Mouse (Mus musculus): ENCODE results near the gene Aff1. TPM values are rescaled to one million over a fixed set of nuclear protein-coding genes. Genes with fewer than 3 reads are reported as not detected.

Gene Aff1
- polyA plus RNA-seq, 1 experiment from 2014 or later: 76.9 TPM

- no peaks in the 10 kb centered on the region for H3K27me3 ChIP-seq
- in situ Hi-C loops (cut with MboI; ENCODE audit: low pct_unique_long_range_greater_than_20kb): no loop called here
- no peak for DNase-seq (ENCODE audit: low read depth, low spot score)
- TF ChIP-seq CTCF (IDR thresholded peaks at IDR 0.05): no peak
- CTCF ChIA-PET: interaction anchor here (1.8 kb wide), 1 partner anchor 17 kb away, joined by 7 read pairs; no protein-coding TSS in a partner anchor
- no peak for ATAC-seq
- POLR2A ChIA-PET: no interaction called here
These were observed 123.1 kb downstream of the Aff1 start for GRCm38 (mm10) chr5:103815249-103815617.

- ATAC-seq (peak; percentile 74), DNase-seq (ENCODE audit: low read depth, low spot score) (peak; percentile 56)
- POLR2A ChIA-PET: interaction anchor here (0.5 to 1.1 kb wide), 2 partner anchors 38 to 81 kb away, joined by 3 to 6 read pairs; no protein-coding TSS in a partner anchor
- CTCF ChIA-PET: interaction anchor here (0.8 to 3.9 kb wide), 22 partner anchors 10 to 139 kb away, joined by 3 to 20 read pairs (median 4); partner anchors contain the start of gene Aff1
- in situ Hi-C loops (cut with MboI; ENCODE audit: low pct_unique_long_range_greater_than_20kb): no loop called here
- no peak for TF ChIP-seq CTCF (IDR thresholded peaks at IDR 0.05)
- H3K27me3 ChIP-seq: no peaks in the 10 kb centered on the region
These were observed 124.5 kb downstream of the Aff1 start for GRCm38 (mm10) chr5:103816718-103817117.

- in situ Hi-C loops (cut with MboI; ENCODE audit: low pct_unique_long_range_greater_than_20kb): no loop called here
- ChIA-PET CTCF (interaction anchor here (0.6 to 3.9 kb wide), 31 partner anchors 9 to 146 kb away, joined by 3 to 20 read pairs (median 4); partner anchors contain the start of gene Aff1), POLR2A (interaction anchor here (1.1 kb wide), 2 partner anchors 39 to 113 kb away, joined by 3 to 4 read pairs; no protein-coding TSS in a partner anchor)
- ATAC-seq (peak; percentile 20), DNase-seq (ENCODE audit: low read depth, low spot score) (no peak)
- no peaks in the 10 kb centered on the region for H3K27me3 ChIP-seq
- TF ChIP-seq CTCF (IDR thresholded peaks at IDR 0.05): peak; percentile 96
These were observed 125.6 kb downstream of the Aff1 start for GRCm38 (mm10) chr5:103817754-103818153.

GRCm38 (mm10) chr5:103818602-103819001 is 126.4 kb downstream of the Aff1 start:
- in situ Hi-C loops (cut with MboI; ENCODE audit: low pct_unique_long_range_greater_than_20kb): no loop called here
- ChIA-PET POLR2A (no interaction called here), CTCF (interaction anchor here (1.0 to 3.9 kb wide), 10 partner anchors 8 to 138 kb away, joined by 3 to 20 read pairs (median 8); partner anchors contain the start of gene Aff1)
- no peaks in the 10 kb centered on the region for H3K27me3 ChIP-seq
- no peak for TF ChIP-seq CTCF (IDR thresholded peaks at IDR 0.05)
- DNase-seq (ENCODE audit: low read depth, low spot score) (no peak), ATAC-seq (no peak)

GRCm38 (mm10) chr5:103819674-103820073 is 127.5 kb downstream of the Aff1 start:
- DNase-seq (ENCODE audit: low read depth, low spot score) (no peak), ATAC-seq (no peak)
- TF ChIP-seq CTCF (IDR thresholded peaks at IDR 0.05): no peak
- H3K27me3 ChIP-seq: no peaks in the 10 kb centered on the region
- ChIA-PET CTCF (interaction anchor here (1.0 to 4.4 kb wide), 8 partner anchors 9 to 139 kb away, joined by 3 to 24 read pairs (median 4); no protein-coding TSS in a partner anchor), POLR2A (interaction anchor here (0.6 to 1.2 kb wide), 3 partner anchors 9 to 128 kb away, joined by 3 to 9 read pairs (median 4); partner anchors contain the start of gene Aff1)
- in situ Hi-C loops (cut with MboI; ENCODE audit: low pct_unique_long_range_greater_than_20kb): loop anchor here (5.0 kb wide), 1 partner anchor 137 kb away; no protein-coding TSS in a partner anchor

GRCm38 (mm10) chr5:103821062-103821461 is 128.9 kb downstream of the Aff1 start:
- in situ Hi-C loops (cut with MboI; ENCODE audit: low pct_unique_long_range_greater_than_20kb): loop anchor here (5.0 kb wide), 1 partner anchor 139 kb away; no protein-coding TSS in a partner anchor
- ChIA-PET CTCF (interaction anchor here (1.4 to 4.4 kb wide), 4 partner anchors 8 to 141 kb away, joined by 3 to 24 read pairs (median 4); no protein-coding TSS in a partner anchor), POLR2A (no interaction called here)
- TF ChIP-seq CTCF (IDR thresholded peaks at IDR 0.05): no peak
- DNase-seq (ENCODE audit: low read depth, low spot score): no peak
- H3K27me3 ChIP-seq: no peaks in the 10 kb centered on the region
- ATAC-seq: no peak

GRCm38 (mm10) chr5:103821500-103822298 is 129.5 kb downstream of the Aff1 start:
- ChIA-PET CTCF (interaction anchor here (2.2 to 4.4 kb wide), 3 partner anchors 7 to 141 kb away, joined by 4 to 24 read pairs (median 5); no protein-coding TSS in a partner anchor), POLR2A (interaction anchor here (0.6 kb wide), 1 partner anchor 12 kb away, joined by 4 read pairs; no protein-coding TSS in a partner anchor)
- no peak for DNase-seq (ENCODE audit: low read depth, low spot score)
- in situ Hi-C loops (cut with MboI; ENCODE audit: low pct_unique_long_range_greater_than_20kb): loop anchor here (5.0 kb wide), 1 partner anchor 139 kb away; no protein-coding TSS in a partner anchor
- TF ChIP-seq CTCF (IDR thresholded peaks at IDR 0.05): no peak
- ATAC-seq: no peak
- no peaks in the 10 kb centered on the region for H3K27me3 ChIP-seq

- H3K27me3 ChIP-seq: no peaks in the 10 kb centered on the region
- in situ Hi-C loops (cut with MboI; ENCODE audit: low pct_unique_long_range_greater_than_20kb): loop anchor here (5.0 kb wide), 1 partner anchor 141 kb away; no protein-coding TSS in a partner anchor
- ATAC-seq (no peak), DNase-seq (ENCODE audit: low read depth, low spot score) (no peak)
- ChIA-PET CTCF (interaction anchor here (0.8 to 4.4 kb wide), 2 partner anchors 133 to 143 kb away, joined by 3 to 24 read pairs; no protein-coding TSS in a partner anchor), POLR2A (no interaction called here)
- TF ChIP-seq CTCF (IDR thresholded peaks at IDR 0.05): no peak
These were observed 130.8 kb downstream of the Aff1 start for GRCm38 (mm10) chr5:103822949-103823348.

GRCm38 (mm10) chr5:103828304-103828703 is 136.1 kb downstream of the Aff1 start:
- DNase-seq (ENCODE audit: low read depth, low spot score) (no peak), ATAC-seq (peak; percentile 53)
- no peak for TF ChIP-seq CTCF (IDR thresholded peaks at IDR 0.05)
- in situ Hi-C loops (cut with MboI; ENCODE audit: low pct_unique_long_range_greater_than_20kb): no loop called here
- ChIA-PET POLR2A (interaction anchor here (0.9 to 1.4 kb wide), 4 partner anchors 9 to 136 kb away, joined by 3 to 4 read pairs (median 3); partner anchors contain the start of gene Aff1), CTCF (interaction anchor here (0.8 to 1.9 kb wide), 11 partner anchors 8 to 148 kb away, joined by 3 to 6 read pairs (median 4); no protein-coding TSS in a partner anchor)
- H3K27me3 ChIP-seq: no peaks in the 10 kb centered on the region

GRCm38 (mm10) chr5:103828729-103829128 is 136.6 kb downstream of the Aff1 start:
- ChIA-PET CTCF (interaction anchor here (0.8 to 1.5 kb wide), 8 partner anchors 8 to 149 kb away, joined by 3 to 5 read pairs (median 4); no protein-coding TSS in a partner anchor), POLR2A (interaction anchor here (0.9 to 1.4 kb wide), 4 partner anchors 9 to 137 kb away, joined by 3 to 4 read pairs (median 3); partner anchors contain the start of gene Aff1)
- H3K27me3 ChIP-seq: no peaks in the 10 kb centered on the region
- TF ChIP-seq CTCF (IDR thresholded peaks at IDR 0.05): no peak
- ATAC-seq (peak; percentile 15), DNase-seq (ENCODE audit: low read depth, low spot score) (no peak)
- in situ Hi-C loops (cut with MboI; ENCODE audit: low pct_unique_long_range_greater_than_20kb): no loop called here
